Mouse (Mus musculus): Measurements from ENCODE around the gene Trp53bp2.

Gene Trp53bp2

GRCm38 (mm10) chr1:182503206-182503900, 94.4 kb downstream of the Trp53bp2 start:
- DNase-seq: no peak

- DNase-seq: no peak
Observed at GRCm38 (mm10) chr1:182504223-182504622, 95.3 kb downstream of the Trp53bp2 start.

GRCm38 (mm10) chr1:182505291-182505690, 96.3 kb downstream of the Trp53bp2 start:
- DNase-seq: no peak

- DNase-seq: peak; percentile 70
Observed at GRCm38 (mm10) chr1:182506229-182506986, 97.4 kb downstream of the Trp53bp2 start.

- DNase-seq: no peak
Observed at GRCm38 (mm10) chr1:182509110-182509797, 100.3 kb downstream of the Trp53bp2 start.

DNA sequence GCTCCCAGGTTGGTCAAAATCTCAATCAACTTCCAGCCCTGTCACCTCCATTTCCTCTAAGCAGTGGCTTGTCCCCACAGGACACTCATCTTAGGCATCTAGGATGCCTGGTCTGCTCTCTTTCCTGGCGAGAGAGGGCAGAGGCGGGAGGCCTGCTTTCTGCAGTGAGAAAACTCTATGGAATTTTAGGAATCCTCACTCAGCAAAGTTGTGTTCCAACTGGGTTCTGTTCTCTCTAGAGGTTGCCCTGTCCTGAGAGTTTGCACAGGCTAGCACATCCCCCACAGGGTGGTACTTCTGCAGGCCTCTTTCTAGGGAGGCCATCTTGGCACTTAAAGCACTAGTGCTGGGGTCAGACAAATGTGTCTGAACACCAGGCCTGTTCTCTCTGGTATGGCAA, 102.1 kb downstream of the Trp53bp2 start:
- no peak for DNase-seq

GRCm38 (mm10) chr1:182511778-182512177, 102.8 kb downstream of the Trp53bp2 start:
- no peak for DNase-seq
